Mouse (Mus musculus) forebrain, embryonic 11.5 days (tissue): ENCODE data around the gene Gm28308. TPM values are rescaled to one million over a fixed set of nuclear protein-coding genes. Genes with fewer than 3 reads are reported as not detected.

Experiments used
- ATAC-seq: fragments of 200-750 bp; cut with Nextera tagmentation; replicated peaks from 2 replicates; pipeline ENCODE4 v1.8.0; 2017; ENCODE audit warnings: moderate TSS enrichment; ENCODE audit not compliant: low FRiP score
- DNase-seq: peaks from one replicate; pipeline ENCODE4 v3.0.0-alpha.2; 2017; ENCODE audit warnings: low spot score
- H3K27ac ChIP-seq: fragments of 300-500 bp; sonication (generic); 2 replicates; pipeline ENCODE4 v1.5.1; 2014; ENCODE audit warnings: low read depth, low read length
- H3K27me3 ChIP-seq: fragments of 300-500 bp; sonication (generic); 2 replicates; pipeline ENCODE4 v1.6.1; 2014; ENCODE audit warnings: mild to moderate bottlenecking, low read length, mixed read lengths; ENCODE audit not compliant: control insufficient read depth, insufficient read depth
- H3K36me3 ChIP-seq: fragments of 300-500 bp; sonication (generic); 2 replicates; pipeline ENCODE4 v1.6.1; 2014; ENCODE audit warnings: mild to moderate bottlenecking, low read length, moderate library complexity, mixed read lengths; ENCODE audit not compliant: control insufficient read depth, insufficient read depth
- H3K4me1 ChIP-seq: fragments of 300-500 bp; sonication (generic); replicated peaks from 2 replicates; pipeline ENCODE4 v1.6.1; 2014; ENCODE audit warnings: low read length, mixed read lengths; ENCODE audit not compliant: control insufficient read depth, insufficient read depth
- H3K4me2 ChIP-seq: fragments of 300-500 bp; sonication (generic); 2 replicates; pipeline ENCODE4 v1.6.1; 2014; ENCODE audit warnings: low read depth, mild to moderate bottlenecking, low read length, moderate library complexity, mixed read lengths; ENCODE audit not compliant: severe bottlenecking
- H3K4me3 ChIP-seq: fragments of 300-500 bp; sonication (generic); 2 replicates; pipeline ENCODE4 v1.5.1; 2014; ENCODE audit warnings: low read depth, low read length
- H3K9ac ChIP-seq: fragments of 300-500 bp; sonication (generic); 2 replicates; pipeline ENCODE4 v1.6.1; 2014; ENCODE audit warnings: low read length
- H3K9me3 ChIP-seq: fragments of 300-500 bp; sonication (generic); 2 replicates; pipeline ENCODE4 v1.6.1; 2016; ENCODE audit warnings: low read length, mixed read lengths; ENCODE audit not compliant: control insufficient read depth
- WGBS: fragments of 180-500 bp; shearing (Covaris S2); extraction: QIAGEN DNeasy Blood & Tissue Kit; methylation state at CpG from one replicate; pipeline ENCODE4 v1.1.7; 2014; 5-methylcytosine and 5-hydroxymethylcytosine counted together
- polyA plus RNA-seq: library from polyadenylated mRNA; unstranded; fragments of >200 nt; fragmentation: Nextera tagmentation; extraction: Ambion mirVana; gene quantifications from 2 replicates; pipeline ENCODE4 v1.2.1, GENCODE M21; 2014

Gm28308 gene
- polyA plus RNA-seq, 1 experiment from 2014 or later = not detected

GRCm38 (mm10) chr6:52247766-52248637, 34.9 kb upstream of the Gm28308 start:
- H3K4me1 ChIP-seq = 0 out of 2 replicates have a peak, but pooled peaks cover 3% of the 10 kb centered on the region
- no peaks in the 10 kb centered on the region for H3K36me3 ChIP-seq
- H3K9me3 ChIP-seq = no peaks in the 10 kb centered on the region
- H3K4me3 ChIP-seq = no peak overlapping the region
- H3K9ac ChIP-seq = no peak overlapping the region
- no peak overlapping the region for H3K27ac ChIP-seq
- peaks cover 98% of the 10 kb centered on the region for H3K27me3 ChIP-seq
- DNase-seq (no peak), ATAC-seq (no peak)
- H3K4me2 ChIP-seq = no peak overlapping the region
- 2% methylated on average over 23 of the region's 23 CpGs for WGBS

- whole genome bisulfite sequencing = 3% methylated on average over 3 of the region's 3 CpGs
- no peak overlapping the region for H3K4me3 ChIP-seq
- ATAC-seq (no peak), DNase-seq (peak; percentile 47)
- no peak overlapping the region for H3K9ac ChIP-seq
- 0 out of 2 replicates have a peak, but pooled peaks cover 3% of the 10 kb centered on the region for H3K4me1 ChIP-seq
- no peaks in the 10 kb centered on the region for H3K9me3 ChIP-seq
- no peaks in the 10 kb centered on the region for H3K36me3 ChIP-seq
- H3K4me2 ChIP-seq = no peak overlapping the region
- H3K27me3 ChIP-seq = peaks cover 98% of the 10 kb centered on the region
- no peak overlapping the region for H3K27ac ChIP-seq
These were observed 33.8 kb upstream of the Gm28308 start for GRCm38 (mm10) chr6:52246916-52247315.

GRCm38 (mm10) chr6:52246403-52246803, 33.3 kb upstream of the Gm28308 start:
- Histone ChIP-seq H3K9me3 (no peaks in the 10 kb centered on the region), H3K4me1 (0 out of 2 replicates have a peak, but pooled peaks cover 3% of the 10 kb centered on the region), H3K4me3 (no peak overlapping the region), H3K36me3 (no peaks in the 10 kb centered on the region), H3K27ac (no peak overlapping the region), H3K4me2 (no peak overlapping the region), H3K9ac (no peak overlapping the region), H3K27me3 (peaks cover 98% of the 10 kb centered on the region)
- under 1% methylated on average over 26 of the region's 26 CpGs for WGBS
- ATAC-seq = no peak
- peak; percentile 58 for DNase-seq

DNA sequence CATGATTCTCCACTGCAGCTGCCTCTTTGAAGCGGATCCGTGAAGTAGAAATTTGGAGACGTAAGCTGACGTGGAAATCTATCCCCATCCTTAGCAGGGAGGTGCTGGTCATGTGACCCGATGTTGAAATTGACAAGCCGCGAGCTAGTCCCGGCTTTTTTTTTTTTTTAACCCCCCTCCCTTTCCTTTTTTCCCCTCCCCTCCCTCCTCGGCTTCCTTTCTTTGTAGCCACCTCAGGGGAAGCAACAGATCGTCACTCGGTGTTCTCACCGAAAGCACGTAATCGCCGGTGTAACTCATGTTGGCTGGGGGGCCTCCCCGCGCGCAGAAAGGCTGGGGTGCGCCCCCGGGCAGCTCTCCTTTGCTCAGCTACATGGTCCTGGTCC, 32.6 kb upstream of the Gm28308 start, which contains the start of gene Hoxa11:
TSS of gene Hoxa11 (minus strand) at position 54 of the 386 bp plus-strand sequence.
- no peak within 1 kb of the TSS for H3K4me2 ChIP-seq
- WGBS = under 1% methylated on average over 20 of the region's 20 CpGs
- peaks cover 98% of the 10 kb centered on the region for H3K27me3 ChIP-seq
- H3K9ac ChIP-seq = no peak within 1 kb of the TSS
- H3K27ac ChIP-seq = no peak within 1 kb of the TSS
- H3K36me3 ChIP-seq = no peaks in the 10 kb centered on the region
- H3K9me3 ChIP-seq = no peaks in the 10 kb centered on the region
- DNase-seq (peak; percentile 52), ATAC-seq (no peak)
- H3K4me1 ChIP-seq = 0 out of 2 replicates have a peak, but pooled peaks cover 3% of the 10 kb centered on the region
- H3K4me3 ChIP-seq = no peak within 1 kb of the TSS

- Histone ChIP-seq H3K4me2 (no peak overlapping the region), H3K27ac (no peak overlapping the region), H3K4me1 (0 out of 2 replicates have a peak, but pooled peaks cover 3% of the 10 kb centered on the region), H3K27me3 (peaks cover 99% of the 10 kb centered on the region), H3K4me3 (no peak overlapping the region), H3K9me3 (no peaks in the 10 kb centered on the region), H3K9ac (no peak overlapping the region), H3K36me3 (no peaks in the 10 kb centered on the region)
- WGBS = under 1% methylated on average over 71 of the region's 71 CpGs
- ATAC-seq (no peak), DNase-seq (peak; percentile 71)
These were observed 32.1 kb upstream of the Gm28308 start for GRCm38 (mm10) chr6:52245040-52245756.

DNA sequence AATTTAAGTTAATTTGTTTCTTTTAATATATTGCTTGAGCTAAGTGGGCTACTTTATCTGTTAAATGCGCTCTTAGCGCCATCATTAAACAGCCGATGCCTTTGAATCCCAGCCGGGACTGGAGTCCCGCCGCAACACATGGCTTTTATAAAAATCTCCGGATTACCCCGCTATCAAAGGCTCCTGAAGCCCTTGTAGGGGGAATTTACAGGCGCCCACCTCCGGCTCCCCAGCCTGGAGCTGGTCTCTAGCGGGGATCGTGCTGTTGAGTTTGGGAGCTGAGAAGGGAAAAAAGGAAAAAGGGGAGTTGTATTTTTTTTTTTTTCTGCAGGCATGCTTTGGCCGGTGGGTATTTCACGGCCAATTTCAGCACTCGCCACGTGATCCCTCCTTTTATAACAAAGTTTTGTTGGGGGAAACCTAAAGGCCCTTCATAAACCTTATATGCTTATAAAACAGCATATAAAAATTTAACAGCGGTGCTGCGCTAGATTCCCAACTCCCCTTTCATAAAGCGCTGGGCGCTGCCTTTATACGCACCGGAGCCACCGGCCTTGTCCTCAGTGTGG, 31.4 kb upstream of the Gm28308 start:
- Histone ChIP-seq H3K4me1 (0 out of 2 replicates have a peak, but pooled peaks cover 3% of the 10 kb centered on the region), H3K27me3 (peaks cover 99% of the 10 kb centered on the region), H3K4me2 (no peak overlapping the region), H3K4me3 (no peak overlapping the region), H3K9ac (no peak overlapping the region), H3K9me3 (no peaks in the 10 kb centered on the region), H3K27ac (no peak overlapping the region), H3K36me3 (no peaks in the 10 kb centered on the region)
- ATAC-seq (no peak), DNase-seq (peak; percentile 49)
- WGBS = under 1% methylated on average over 23 of the region's 23 CpGs

- Histone ChIP-seq H3K9ac (no peak overlapping the region), H3K27me3 (peaks cover 96% of the 10 kb centered on the region), H3K4me3 (no peak overlapping the region), H3K27ac (no peak overlapping the region), H3K4me1 (0 out of 2 replicates have a peak, but pooled peaks cover 3% of the 10 kb centered on the region), H3K4me2 (no peak overlapping the region), H3K36me3 (no peaks in the 10 kb centered on the region), H3K9me3 (no peaks in the 10 kb centered on the region)
- WGBS = 4% methylated on average over 12 of the region's 12 CpGs
- no peak for ATAC-seq
- peak; percentile 59 for DNase-seq
These were observed 30.6 kb upstream of the Gm28308 start for GRCm38 (mm10) chr6:52243681-52244121.

DNA sequence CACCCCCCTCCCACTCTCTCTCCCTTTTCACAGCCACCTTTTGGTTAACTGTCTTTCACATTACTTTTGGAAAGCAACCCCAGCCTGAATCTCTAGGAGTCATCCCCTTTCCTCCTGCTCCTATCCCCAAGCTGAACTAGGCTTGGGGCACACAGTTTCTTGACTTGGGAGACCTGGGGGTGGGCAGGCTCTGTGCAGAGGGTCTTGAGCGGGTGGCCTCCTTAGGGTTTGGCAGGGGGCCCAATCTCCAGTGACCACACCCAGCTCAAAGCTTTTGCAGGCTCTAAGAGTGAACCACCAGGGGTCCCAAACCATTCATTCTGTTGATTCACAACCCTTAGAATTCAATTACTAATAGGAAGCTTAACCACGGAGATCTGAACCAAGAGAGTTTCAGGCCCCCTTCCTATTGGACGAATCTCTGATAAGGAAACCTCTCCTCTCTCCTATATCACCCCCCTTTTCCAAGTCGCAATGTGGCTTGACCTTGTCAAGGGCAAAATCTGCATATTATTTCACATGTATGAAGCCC, 29.7 kb upstream of the Gm28308 start:
- Histone ChIP-seq H3K4me3 (no peak overlapping the region), H3K9me3 (no peaks in the 10 kb centered on the region), H3K36me3 (no peaks in the 10 kb centered on the region), H3K4me2 (no peak overlapping the region), H3K4me1 (0 out of 2 replicates have a peak, but pooled peaks cover 3% of the 10 kb centered on the region), H3K9ac (no peak overlapping the region), H3K27ac (no peak overlapping the region), H3K27me3 (peaks cover 94% of the 10 kb centered on the region)
- DNase-seq (peak; percentile 44), ATAC-seq (no peak)
- WGBS = 4% methylated on average over 4 of the region's 4 CpGs
